Mouse (Mus musculus) NIH3T3 (cell line): Measurements from ENCODE around the gene Cln5.
A peak's percentile ranks its signal among the peaks of the same experiment; 100 is the strongest.

Experiments
- DNase-seq: peaks from one replicate; pipeline ENCODE4 v3.0.0-alpha.2; 2012; ENCODE audit warnings: low read depth

Cln5 gene

GRCm38 (mm10) chr14:103069864-103070611 lies at the start of gene Cln5:
Gene Cln5 (plus strand): TSS chr14:103070216.
- peak; percentile 98 for DNase-seq

GRCm38 (mm10) chr14:103029203-103029602 lies 40.8 kb upstream of the Cln5 start:
- DNase-seq = no peak

- DNase-seq = no peak
Measured at GRCm38 (mm10) chr14:103033271-103033823, 36.7 kb upstream of the Cln5 start.

- DNase-seq = no peak
Measured at GRCm38 (mm10) chr14:103034076-103034475, 35.9 kb upstream of the Cln5 start.

GRCm38 (mm10) chr14:103037016-103037415 lies 33.0 kb upstream of the Cln5 start:
- DNase-seq = no peak

GRCm38 (mm10) chr14:103046677-103047076 lies 23.3 kb upstream of the Cln5 start, which contains the start of gene Acod1:
Gene Acod1 (plus strand): TSS chr14:103046977.
- DNase-seq = no peak

GRCm38 (mm10) chr14:103048292-103049086 lies 21.5 kb upstream of the Cln5 start:
- no peak for DNase-seq

- DNase-seq = peak; percentile 64
Measured at GRCm38 (mm10) chr14:103051159-103051769, 18.8 kb upstream of the Cln5 start.

GRCm38 (mm10) chr14:103054731-103055130 lies 15.3 kb upstream of the Cln5 start:
- no peak for DNase-seq

GRCm38 (mm10) chr14:103056601-103057000 lies 13.4 kb upstream of the Cln5 start:
- DNase-seq = no peak

GRCm38 (mm10) chr14:103058998-103059397 lies 11.0 kb upstream of the Cln5 start:
- no peak for DNase-seq

GRCm38 (mm10) chr14:103059495-103059894 lies 10.5 kb upstream of the Cln5 start:
- DNase-seq = no peak

GRCm38 (mm10) chr14:103065294-103066167 lies 4.5 kb upstream of the Cln5 start:
- peak; percentile 89 for DNase-seq

- DNase-seq = no peak
Measured at GRCm38 (mm10) chr14:103069465-103069863, 552 bp upstream of the Cln5 start.

GRCm38 (mm10) chr14:103070790-103071189 lies 774 bp downstream of the Cln5 start:
- DNase-seq = peak; percentile 20

- no peak for DNase-seq
Measured at GRCm38 (mm10) chr14:103071471-103071870, 1.5 kb downstream of the Cln5 start.

GRCm38 (mm10) chr14:103072731-103073130 lies 2.7 kb downstream of the Cln5 start:
- no peak for DNase-seq

GRCm38 (mm10) chr14:103073825-103074224 lies 3.8 kb downstream of the Cln5 start:
- no peak for DNase-seq

GRCm38 (mm10) chr14:103075166-103075565 lies 5.2 kb downstream of the Cln5 start:
- no peak for DNase-seq

- DNase-seq = no peak
Measured at GRCm38 (mm10) chr14:103077272-103078005, 7.4 kb downstream of the Cln5 start.
